Mouse (Mus musculus): ENCODE measurements around the gene 6030408B16Rik. TPM values are rescaled to one million over a fixed set of nuclear protein-coding genes. Genes with fewer than 3 reads are reported as not detected.
A peak's percentile ranks its signal among the peaks of the same experiment; 100 is the strongest.

Gene 6030408B16Rik
- polyA plus RNA-seq, 1 experiment from 2014 or later = 0.83 TPM

DNA sequence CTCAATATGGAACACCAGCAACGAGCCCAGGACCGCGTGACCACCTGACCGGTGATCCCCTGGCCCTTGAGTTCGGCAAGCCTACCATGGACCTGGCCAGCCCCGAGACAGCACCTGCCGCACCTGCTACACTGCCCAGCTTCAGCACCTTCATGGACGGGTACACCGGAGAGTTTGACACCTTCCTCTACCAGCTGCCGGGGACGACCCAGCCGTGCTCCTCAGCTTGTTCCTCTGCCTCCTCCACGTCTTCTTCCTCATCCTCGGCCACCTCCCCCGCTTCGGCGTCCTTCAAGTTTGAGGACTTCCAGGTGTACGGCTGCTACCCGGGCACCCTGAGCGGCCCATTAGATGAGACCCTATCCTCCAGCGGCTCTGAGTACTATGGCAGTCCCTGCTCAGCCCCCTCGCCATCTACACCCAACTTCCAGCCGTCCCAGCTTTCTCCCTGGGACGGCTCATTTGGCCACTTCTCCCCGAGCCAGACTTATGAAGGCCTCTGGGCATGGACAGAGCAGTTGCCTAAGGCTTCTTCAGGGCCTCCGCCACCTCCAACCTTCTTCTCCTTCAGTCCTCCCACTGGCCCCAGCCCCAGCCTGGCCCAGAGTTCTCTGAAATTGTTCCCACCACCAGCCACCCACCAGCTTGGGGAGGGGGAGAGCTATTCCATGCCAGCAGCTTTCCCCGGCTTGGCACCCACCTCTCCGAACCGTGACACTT, 22.8 kb upstream of the 6030408B16Rik start:
- peaks cover 42% of the 10 kb centered on the region for H3K4me1 ChIP-seq (replicated peaks)
- no peak overlapping the region for H3K27ac ChIP-seq (ENCODE audit: poor library complexity, severe bottlenecking)
- peaks cover 49% of the 10 kb centered on the region for H3K36me3 ChIP-seq
- no peak overlapping the region for H3K4me3 ChIP-seq
- 86% methylated on average over 29 of the region's 29 CpGs for WGBS
- no peak overlapping the region for H3K4me2 ChIP-seq
- ATAC-seq (ENCODE audit: insufficient number of reproducible peaks, low FRiP score) = no peak
- H3K9me3 ChIP-seq (replicated peaks) = no peaks in the 10 kb centered on the region
- H3K9ac ChIP-seq = no peak overlapping the region
- H3K27me3 ChIP-seq (replicated peaks) = no peaks in the 10 kb centered on the region

DNA sequence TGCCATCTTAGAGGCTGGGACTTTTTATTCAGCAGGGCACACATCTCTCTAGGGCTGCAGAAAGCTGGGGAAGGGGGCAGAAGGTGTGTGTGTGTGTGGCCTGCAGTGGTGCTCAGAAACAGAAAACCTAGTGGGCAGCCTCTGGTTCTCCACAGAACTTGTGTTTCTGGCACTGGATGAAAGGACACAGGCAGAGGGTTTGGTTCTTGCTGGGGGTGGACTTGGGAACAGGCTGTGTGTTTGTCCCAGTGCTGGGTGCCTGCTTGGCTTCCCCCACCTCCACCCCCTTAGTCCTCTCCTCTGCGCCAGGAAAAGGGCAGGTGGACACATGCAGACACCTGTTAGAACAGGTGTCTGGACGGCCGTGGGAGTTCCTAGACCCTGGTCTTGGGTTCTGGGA, 21.9 kb upstream of the 6030408B16Rik start:
- no peak overlapping the region for H3K4me3 ChIP-seq
- H3K4me2 ChIP-seq = no peak overlapping the region
- no peaks in the 10 kb centered on the region for H3K27me3 ChIP-seq (replicated peaks)
- WGBS = 72% methylated on average over 3 of the region's 3 CpGs
- no peak overlapping the region for H3K9ac ChIP-seq
- peaks cover 49% of the 10 kb centered on the region for H3K36me3 ChIP-seq
- no peaks in the 10 kb centered on the region for H3K9me3 ChIP-seq (replicated peaks)
- no peak overlapping the region for H3K27ac ChIP-seq (ENCODE audit: poor library complexity, severe bottlenecking)
- no peak for ATAC-seq (ENCODE audit: insufficient number of reproducible peaks, low FRiP score)
- H3K4me1 ChIP-seq (replicated peaks) = peaks cover 34% of the 10 kb centered on the region

DNA sequence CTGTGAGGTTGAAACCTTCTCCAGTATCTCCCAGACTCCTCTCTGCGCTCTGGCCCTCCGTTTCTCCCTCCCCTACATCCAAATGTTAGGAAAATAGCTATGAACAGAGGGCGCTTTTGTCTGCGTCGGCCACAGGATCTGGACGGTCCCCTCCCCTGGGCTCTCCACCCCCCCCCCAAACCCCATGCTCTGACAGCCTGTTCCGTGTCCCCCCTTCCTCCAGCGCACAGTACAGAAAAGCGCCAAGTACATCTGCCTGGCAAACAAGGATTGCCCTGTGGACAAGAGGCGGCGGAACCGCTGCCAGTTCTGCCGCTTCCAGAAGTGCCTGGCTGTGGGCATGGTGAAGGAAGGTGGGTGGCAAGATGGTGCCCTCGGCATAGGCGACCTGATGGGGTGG, 21.5 kb upstream of the 6030408B16Rik start:
- no peak for ATAC-seq (ENCODE audit: insufficient number of reproducible peaks, low FRiP score)
- Histone ChIP-seq H3K9me3 (replicated peaks) (no peaks in the 10 kb centered on the region), H3K4me3 (no peak overlapping the region), H3K4me1 (replicated peaks) (peaks cover 32% of the 10 kb centered on the region), H3K27ac (ENCODE audit: poor library complexity, severe bottlenecking) (no peak overlapping the region), H3K36me3 (peaks cover 49% of the 10 kb centered on the region), H3K27me3 (replicated peaks) (no peaks in the 10 kb centered on the region), H3K4me2 (no peak overlapping the region), H3K9ac (no peak overlapping the region)
- 84% methylated on average over 15 of the region's 15 CpGs for WGBS

DNA sequence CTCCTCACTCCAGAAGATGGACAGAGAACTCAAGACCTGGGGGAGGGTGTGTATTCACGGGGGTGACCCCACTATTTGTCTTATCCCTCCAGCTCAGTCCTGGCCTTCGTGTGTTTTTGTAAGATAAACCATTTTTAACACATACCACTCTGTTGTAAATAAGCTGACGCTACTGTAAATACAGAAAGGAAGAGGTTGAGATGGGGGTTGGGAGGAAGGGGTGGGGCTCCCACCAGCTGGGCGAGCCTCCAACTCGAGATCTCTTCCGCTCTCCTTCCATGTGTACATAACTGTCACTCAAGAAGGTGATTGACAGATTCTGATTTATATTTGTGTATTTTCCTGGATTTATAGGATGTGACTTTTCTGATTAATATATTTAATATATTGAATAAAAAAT, 18.6 kb upstream of the 6030408B16Rik start:
- H3K27ac ChIP-seq (ENCODE audit: poor library complexity, severe bottlenecking) = no peak overlapping the region
- H3K9ac ChIP-seq = no peak overlapping the region
- H3K9me3 ChIP-seq (replicated peaks) = no peaks in the 10 kb centered on the region
- no peaks in the 10 kb centered on the region for H3K27me3 ChIP-seq (replicated peaks)
- H3K4me3 ChIP-seq = no peak overlapping the region
- no peak for ATAC-seq (ENCODE audit: insufficient number of reproducible peaks, low FRiP score)
- peaks cover 49% of the 10 kb centered on the region for H3K36me3 ChIP-seq
- H3K4me1 ChIP-seq (replicated peaks) = peaks cover 20% of the 10 kb centered on the region
- WGBS = 50% methylated on average over 6 of the region's 6 CpGs
- no peak overlapping the region for H3K4me2 ChIP-seq

DNA sequence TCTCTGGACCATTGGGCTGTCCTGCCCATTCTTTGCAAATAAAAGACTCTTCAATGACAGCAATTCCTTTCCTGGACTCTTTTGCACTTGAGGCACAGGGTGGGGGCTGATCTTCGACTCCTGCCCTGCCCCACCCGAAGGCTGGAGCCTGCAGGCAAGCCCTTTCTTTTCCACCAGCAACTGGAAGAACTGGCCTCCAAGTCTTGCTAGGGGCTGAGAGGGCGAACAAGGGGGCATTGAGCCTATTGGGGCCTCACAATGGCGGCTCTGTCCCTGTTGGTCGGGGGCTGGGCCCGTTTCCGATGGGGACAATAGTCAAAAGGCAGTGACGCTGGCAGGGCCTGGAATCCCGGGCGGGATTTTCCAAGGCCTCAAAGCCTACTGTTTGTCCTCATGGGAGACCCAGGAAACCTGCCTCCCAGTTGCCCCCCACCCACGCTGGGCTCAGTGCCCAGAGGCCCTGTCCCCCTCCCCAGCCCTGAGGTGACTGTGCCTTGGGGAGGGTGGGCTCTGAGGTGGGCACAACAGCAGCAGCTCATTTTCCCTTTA, 15.6 kb upstream of the 6030408B16Rik start:
- WGBS = 50% methylated on average over 11 of the region's 11 CpGs
- Histone ChIP-seq H3K4me3 (no peak overlapping the region), H3K27ac (ENCODE audit: poor library complexity, severe bottlenecking) (no peak overlapping the region), H3K9me3 (replicated peaks) (no peaks in the 10 kb centered on the region), H3K27me3 (replicated peaks) (no peaks in the 10 kb centered on the region), H3K36me3 (peaks cover 24% of the 10 kb centered on the region), H3K4me2 (no peak overlapping the region), H3K9ac (0 out of 2 replicates have a peak overlapping the region, but pooled peaks have one; percentile 13), H3K4me1 (replicated peaks) (peaks cover 21% of the 10 kb centered on the region)
- no peak for ATAC-seq (ENCODE audit: insufficient number of reproducible peaks, low FRiP score)

DNA sequence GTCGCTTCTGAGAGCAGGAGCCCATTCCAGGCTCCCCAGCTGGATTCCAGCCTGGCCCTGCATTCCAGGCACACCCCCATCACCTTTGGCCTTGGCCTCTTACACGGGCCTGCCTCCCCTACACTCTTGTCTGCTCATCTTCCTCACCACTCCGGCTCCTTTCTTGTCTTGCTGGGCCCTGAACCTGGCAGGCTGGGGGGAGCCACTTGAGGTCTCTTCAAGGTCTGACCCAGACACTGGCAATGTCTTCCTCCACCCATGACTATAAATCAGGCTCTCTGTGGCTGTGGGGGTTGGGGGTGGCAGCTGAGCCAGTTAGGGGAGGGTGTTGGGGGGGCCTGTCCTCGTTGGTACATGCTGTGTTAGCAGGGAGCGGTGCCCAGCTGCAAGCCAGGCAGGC, 14.4 kb upstream of the 6030408B16Rik start:
- Histone ChIP-seq H3K9me3 (replicated peaks) (no peaks in the 10 kb centered on the region), H3K27ac (ENCODE audit: poor library complexity, severe bottlenecking) (no peak overlapping the region), H3K4me3 (no peak overlapping the region)

DNA sequence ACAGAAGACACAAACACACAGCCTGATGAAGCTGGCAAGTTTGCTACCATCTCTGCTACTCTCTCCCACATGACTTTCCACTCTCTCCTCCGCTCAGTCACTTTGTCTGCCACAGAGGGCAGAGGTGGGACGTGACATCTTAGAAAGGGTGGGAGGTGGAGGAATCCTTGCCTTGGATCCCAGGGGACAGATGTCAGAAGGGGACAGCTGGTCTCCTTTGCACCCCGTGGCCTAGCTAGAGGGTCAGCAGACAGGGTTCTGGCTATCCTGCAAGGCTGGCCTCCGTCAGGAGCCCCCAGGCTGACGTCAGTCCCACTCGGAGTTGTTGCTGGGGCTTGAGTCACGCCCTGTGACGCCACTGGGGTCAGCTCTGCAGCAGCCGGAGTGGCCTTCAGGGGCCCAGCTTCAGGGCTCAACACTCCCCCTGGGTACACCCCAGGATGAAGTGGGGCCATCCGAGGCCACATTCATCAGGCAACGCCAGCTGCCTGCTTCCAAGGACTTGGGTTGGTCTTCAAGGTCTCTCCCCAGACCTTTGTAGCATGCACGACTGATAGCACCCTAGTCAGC, 13.5 kb upstream of the 6030408B16Rik start:
- Histone ChIP-seq H3K27ac (ENCODE audit: poor library complexity, severe bottlenecking) (peak overlapping the region; percentile 22; the same call in 1 of the 2 replicates), H3K9ac (peak overlapping the region; percentile 4)
- ATAC-seq (ENCODE audit: insufficient number of reproducible peaks, low FRiP score) = no peak

More for the DNA sequence above, 14.4 kb upstream of the 6030408B16Rik start:
- no peak for ATAC-seq (ENCODE audit: insufficient number of reproducible peaks, low FRiP score)
- 54% methylated on average over 5 of the region's 5 CpGs for WGBS
- Histone ChIP-seq H3K36me3 (peaks cover 12% of the 10 kb centered on the region), H3K27me3 (replicated peaks) (no peaks in the 10 kb centered on the region), H3K9ac (no peak overlapping the region), H3K4me1 (replicated peaks) (peaks cover 21% of the 10 kb centered on the region), H3K4me2 (no peak overlapping the region)

DNA sequence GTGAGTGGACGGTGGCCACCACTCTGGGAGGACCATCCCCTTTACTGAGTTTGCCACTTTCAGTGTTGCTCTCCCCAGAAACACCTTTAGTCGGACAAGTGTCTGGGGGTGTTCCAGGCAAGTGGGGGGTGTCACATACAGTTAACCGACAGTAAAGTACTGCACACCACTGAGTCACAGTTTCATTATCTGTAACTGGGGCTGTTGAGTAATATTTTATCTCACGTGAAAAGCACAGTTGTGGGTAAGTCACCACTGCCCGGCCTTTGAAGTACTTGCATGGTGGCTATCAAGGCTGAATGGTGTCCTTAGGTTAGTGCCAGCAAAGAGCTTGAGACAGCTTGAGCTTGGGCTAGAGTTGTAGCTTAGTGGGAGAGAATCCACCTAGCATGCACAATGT, 10.5 kb upstream of the 6030408B16Rik start:
- H3K4me1 ChIP-seq (replicated peaks) = peaks cover 31% of the 10 kb centered on the region
- no peak overlapping the region for H3K4me2 ChIP-seq
- WGBS = 68% methylated on average over 5 of the region's 5 CpGs
- ATAC-seq (ENCODE audit: insufficient number of reproducible peaks, low FRiP score) = no peak
- peaks cover 14% of the 10 kb centered on the region for H3K36me3 ChIP-seq
- no peak overlapping the region for H3K4me3 ChIP-seq
- no peak overlapping the region for H3K9ac ChIP-seq
- no peaks in the 10 kb centered on the region for H3K27me3 ChIP-seq (replicated peaks)
- H3K27ac ChIP-seq (ENCODE audit: poor library complexity, severe bottlenecking) = no peak overlapping the region
- no peaks in the 10 kb centered on the region for H3K9me3 ChIP-seq (replicated peaks)

More for the DNA sequence above, 13.5 kb upstream of the 6030408B16Rik start:
- 53% methylated on average over 12 of the region's 12 CpGs for WGBS
- H3K36me3 ChIP-seq = peaks cover 3% of the 10 kb centered on the region; the same call in 1 of the 2 replicates
- H3K4me1 ChIP-seq (replicated peaks) = peaks cover 21% of the 10 kb centered on the region
- no peak overlapping the region for H3K4me2 ChIP-seq
- H3K4me3 ChIP-seq = no peak overlapping the region
- H3K9me3 ChIP-seq (replicated peaks) = no peaks in the 10 kb centered on the region
- no peaks in the 10 kb centered on the region for H3K27me3 ChIP-seq (replicated peaks)

DNA sequence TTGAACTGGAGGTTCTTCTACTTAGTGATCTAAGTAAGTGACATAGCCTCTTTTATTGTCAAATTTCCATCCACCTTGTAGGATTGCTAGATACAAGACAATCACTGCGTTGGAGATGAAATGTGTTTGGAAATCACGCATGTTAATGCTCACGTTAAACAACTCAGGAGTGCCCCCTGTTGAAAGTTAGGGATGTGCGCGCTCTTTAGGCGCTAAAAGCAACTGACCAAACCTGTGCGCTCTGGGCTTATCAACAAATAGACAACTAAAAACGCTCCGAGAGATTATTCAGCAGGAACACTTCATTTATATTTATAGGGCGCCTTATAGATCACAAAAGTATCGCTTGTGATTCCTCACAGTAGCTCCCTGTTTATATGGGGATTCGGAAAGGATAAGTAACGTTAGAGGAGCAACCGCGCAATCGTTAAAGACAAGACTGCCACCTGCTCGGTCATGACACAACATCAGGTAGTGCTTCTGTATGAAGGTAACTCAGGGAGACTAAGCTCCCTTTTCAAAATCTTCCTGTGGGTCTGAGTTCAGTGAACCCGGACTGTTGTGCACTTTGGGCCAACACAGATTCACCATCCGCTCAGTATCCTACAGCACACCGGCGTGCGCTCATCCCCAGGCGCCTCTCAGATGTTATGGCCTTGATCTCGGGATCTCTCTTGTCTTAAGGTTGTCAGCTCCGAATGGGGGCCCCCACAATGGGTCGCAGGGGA, 9.7 kb upstream of the 6030408B16Rik start:
- Histone ChIP-seq H3K4me1 (replicated peaks) (peaks cover 29% of the 10 kb centered on the region), H3K27ac (ENCODE audit: poor library complexity, severe bottlenecking) (peak overlapping the region; percentile 40; the same call in 1 of the 2 replicates), H3K36me3 (peaks cover 23% of the 10 kb centered on the region), H3K4me2 (peak overlapping the region; percentile 84), H3K4me3 (peak overlapping the region; percentile 80), H3K9me3 (replicated peaks) (no peaks in the 10 kb centered on the region), H3K27me3 (replicated peaks) (no peaks in the 10 kb centered on the region), H3K9ac (peak overlapping the region; percentile 89)
- 3% methylated on average over 26 of the region's 26 CpGs for WGBS
- no peak for ATAC-seq (ENCODE audit: insufficient number of reproducible peaks, low FRiP score)

DNA sequence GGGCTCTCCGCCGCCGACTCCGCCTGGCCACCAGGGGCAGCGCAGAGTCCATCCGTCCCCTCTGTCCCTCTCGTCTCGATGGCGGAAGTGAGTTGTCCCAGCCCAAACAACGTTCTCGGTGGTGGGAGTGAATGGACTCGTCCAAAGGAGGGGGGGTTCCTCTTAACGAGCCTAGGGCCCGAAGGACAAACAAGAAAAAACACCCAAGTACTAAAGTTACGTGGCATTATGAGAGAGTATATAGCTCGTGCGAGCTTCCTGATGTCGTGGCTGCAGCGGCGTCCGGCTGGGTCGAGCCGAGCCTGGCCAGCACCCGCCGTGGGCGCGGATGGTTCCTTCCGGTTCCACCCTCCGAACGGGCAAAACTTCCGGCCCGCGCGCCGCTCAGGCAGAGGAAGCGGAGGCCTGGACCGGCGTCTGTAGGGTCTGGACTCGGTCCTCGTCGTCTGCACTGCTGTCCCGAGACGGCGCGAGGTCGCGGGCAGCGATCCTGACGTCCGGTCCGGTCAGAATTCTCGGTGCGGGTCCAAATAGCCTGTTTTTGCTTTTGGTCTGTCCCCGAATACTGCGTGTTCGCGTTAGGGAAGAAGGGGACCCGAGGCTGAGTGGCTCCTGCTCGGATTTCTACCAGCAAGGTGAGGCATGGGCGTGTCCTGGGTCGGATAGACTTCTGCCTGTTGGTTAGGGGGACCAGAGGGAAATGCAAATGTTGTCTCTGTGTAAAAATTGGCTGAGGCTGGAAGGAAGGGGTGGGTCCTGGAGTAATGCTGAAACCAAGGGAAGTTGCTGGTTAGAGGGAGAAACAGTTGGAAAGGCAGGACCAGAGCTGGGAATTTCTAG, 8.9 kb upstream of the 6030408B16Rik start, which contains the start of gene Atg101:
Gene Atg101 (plus strand): TSS at position 362 of the 840 bp plus-strand sequence.
- peak within 1 kb of the TSS; percentile 89 for H3K9ac ChIP-seq
- peak within 1 kb of the TSS; percentile 84 for H3K4me2 ChIP-seq
- H3K27ac ChIP-seq (ENCODE audit: poor library complexity, severe bottlenecking) = peak within 1 kb of the TSS; percentile 40
- H3K27me3 ChIP-seq (replicated peaks) = no peaks in the 10 kb centered on the region
- peaks cover 22% of the 10 kb centered on the region for H3K4me1 ChIP-seq (replicated peaks)
- H3K9me3 ChIP-seq (replicated peaks) = no peaks in the 10 kb centered on the region
- H3K4me3 ChIP-seq = peak within 1 kb of the TSS; percentile 80
- under 1% methylated on average over 61 of the region's 61 CpGs for WGBS
- ATAC-seq (ENCODE audit: insufficient number of reproducible peaks, low FRiP score) = peak; percentile 90
- peaks cover 30% of the 10 kb centered on the region for H3K36me3 ChIP-seq

All from heart, embryonic 12.5 days (tissue).